In the genomic region with DNA sequence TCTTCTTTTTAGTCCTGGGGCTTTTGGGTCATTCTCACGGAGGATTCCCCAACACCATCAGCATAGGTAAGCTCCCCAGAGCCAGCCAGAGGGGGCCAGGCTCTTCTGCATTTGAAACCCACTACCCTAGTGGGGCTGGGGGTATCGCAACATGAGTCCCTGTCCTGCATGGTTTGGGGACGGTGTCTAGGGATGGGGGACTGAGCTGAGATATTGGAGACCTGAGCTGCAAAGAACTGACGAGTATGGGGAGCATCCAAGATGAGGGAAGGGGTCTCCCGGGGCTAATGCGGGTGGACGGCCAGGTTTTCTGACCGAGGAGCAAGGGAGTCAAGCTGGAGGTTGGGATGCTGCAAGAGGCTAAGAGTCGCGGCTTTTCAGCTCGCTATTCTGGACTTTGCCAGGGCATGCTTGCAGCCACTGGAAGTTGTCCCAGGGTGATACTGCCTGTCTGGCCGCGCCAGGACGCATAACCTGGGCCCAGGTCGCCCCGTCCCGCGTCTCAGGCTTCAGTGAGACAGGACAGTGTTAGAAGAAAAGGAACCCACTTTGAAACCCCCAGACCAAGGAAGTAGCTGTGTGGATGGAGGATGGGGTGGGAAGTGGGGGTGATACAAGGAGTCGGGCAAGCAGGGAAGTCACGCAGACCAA, we compare ENCODE assay signal across 8 mouse cellular contexts. TPM values are rescaled to one million over a fixed set of nuclear protein-coding genes. Genes with fewer than 3 reads are reported as not detected.
DNase-seq lines count a peak whose midpoint lies in the region; ATAC-seq lines count a peak whose summit lies in the region.

No protein-coding gene starts in this region.

- 11% methylated on average over 20 of the region's 20 CpGs for WGBS in heart, embryonic 16.5 days
- WGBS in midbrain, embryonic 11.5 days, result 18% methylated on average over 20 of the region's 20 CpGs

- H3K9ac ChIP-seq in heart, embryonic 16.5 days (ENCODE audit: low read length), result peak overlapping the region; percentile 64
- H3K9ac ChIP-seq in midbrain, embryonic 11.5 days (ENCODE audit: low read length), result peak overlapping the region; percentile 48

- no peaks in the 10 kb centered on the region for H3K36me3 ChIP-seq in heart, embryonic 16.5 days (ENCODE audit: control insufficient read depth, insufficient read depth)
- no peaks in the 10 kb centered on the region for H3K36me3 ChIP-seq in midbrain, embryonic 11.5 days (ENCODE audit: control insufficient read depth, insufficient read depth, low read length)

- H3K27me3 ChIP-seq in heart, embryonic 16.5 days (ENCODE audit: control insufficient read depth, insufficient read depth, low read length), result no peaks in the 10 kb centered on the region
- no peaks in the 10 kb centered on the region for H3K27me3 ChIP-seq in midbrain, embryonic 11.5 days (ENCODE audit: control insufficient read depth, insufficient read depth, low read length)

- peak overlapping the region; percentile 75 for H3K4me2 ChIP-seq in heart, embryonic 16.5 days (ENCODE audit: low read depth, low read length)
- H3K4me2 ChIP-seq in midbrain, embryonic 11.5 days, result peak overlapping the region; percentile 63

- peaks cover 4% of the 10 kb centered on the region; the same call in 1 of the 2 replicates for H3K4me1 ChIP-seq in heart, embryonic 16.5 days (ENCODE audit: control insufficient read depth, insufficient read depth, low read length)
- no peaks in the 10 kb centered on the region; the same call in 1 of the 2 replicates for H3K4me1 ChIP-seq in midbrain, embryonic 11.5 days (ENCODE audit: control insufficient read depth, insufficient read depth, low read length)

- H3K9me3 ChIP-seq in heart, embryonic 16.5 days (replicated peaks; ENCODE audit: control insufficient read depth, low read length), result no peaks in the 10 kb centered on the region
- no peaks in the 10 kb centered on the region for H3K9me3 ChIP-seq in midbrain, embryonic 11.5 days (ENCODE audit: control insufficient read depth, low read length)

- DNase-seq in left cerebral cortex, postnatal 4 days, result peak; percentile 17
- no peak for DNase-seq in left cerebral cortex, adult 11 months (ENCODE audit: low spot score)
- DNase-seq in embryo, embryonic 10.5 days (ENCODE audit: low spot score), result peak; percentile 32
- peak; percentile 34 for DNase-seq in kidney, postnatal 14 days
- DNase-seq in midbrain, embryonic 11.5 days (ENCODE audit: low spot score, missing footprints), result peak; percentile 92
- no peak for DNase-seq in natural killer cell, adult 2 months (ENCODE audit: low spot score in 2 of 2)
- no peak for DNase-seq in frontal cortex, postnatal 10 days (ENCODE audit: low spot score in 2 of 2)

- H3K27ac ChIP-seq in heart, embryonic 16.5 days (ENCODE audit: low read length), result peak overlapping the region; percentile 71
- H3K27ac ChIP-seq in midbrain, embryonic 11.5 days (ENCODE audit: low read depth, low read length), result no peak overlapping the region

- ATAC-seq in heart, embryonic 16.5 days (replicated peaks; ENCODE audit: extremely low read depth, insufficient read depth, low FRiP score), result 0 out of 2 replicates have a peak, but pooled peaks have one; percentile 25
- peak; percentile 52 for ATAC-seq in midbrain, embryonic 11.5 days (ENCODE audit: low FRiP score)

- peak overlapping the region; percentile 57 for H3K4me3 ChIP-seq in heart, embryonic 16.5 days (ENCODE audit: low read length)
- peak overlapping the region; percentile 41 for H3K4me3 ChIP-seq in midbrain, embryonic 11.5 days (ENCODE audit: low read depth, low read length)

- intact Hi-C loops in left cerebral cortex, postnatal 4 days (cut with DNase I), result no loop called here

RNA-seq across cellular contexts. Expression of gene Gria3, which starts 1.1 kb away (rescaled TPM):
- total RNA-seq in left cerebral cortex, postnatal 4 days (2021), result 10 to 100 TPM; 70.6 to 71.6 TPM
- 4.9 and 6.5 TPM in 2 replicates for polyA plus RNA-seq in heart, embryonic 16.5 days (2015; fragmentation: Nextera tagmentation; extraction: Ambion mirVana)
- 2.8 and 3.0 TPM in 2 replicates for polyA plus RNA-seq in midbrain, embryonic 11.5 days (2014; fragmentation: Nextera tagmentation; extraction: Ambion mirVana)

Comparison
In these comparisons a context has a peak if more than half of its experiments do, and no peak if none do; other contexts are left out.
1. DNase-seq: peak in left cerebral cortex, postnatal 4 days (single experiment), embryo, embryonic 10.5 days (single experiment), kidney, postnatal 14 days (single experiment) and midbrain, embryonic 11.5 days (single experiment); none in left cerebral cortex, adult 11 months (single experiment), natural killer cell, adult 2 months (0 of 2) and frontal cortex, postnatal 10 days (0 of 2).